Mouse (Mus musculus): ENCODE measurements around the gene Sept9. TPM values are rescaled to one million over a fixed set of nuclear protein-coding genes. Genes with fewer than 3 reads are reported as not detected.

The Sept9 gene
- total RNA-seq, 2 experiments from 2014 or later, result 107 to 123 TPM

- no peak for DNase-seq (ENCODE audit: low spot score in 2 of 2)
Measured at GRCm38 (mm10) chr11:117283048-117283888, 83.8 kb downstream of the Sept9 start.

- DNase-seq (ENCODE audit: low spot score in 2 of 2), result no peak
Measured at GRCm38 (mm10) chr11:117283889-117284450, 84.5 kb downstream of the Sept9 start.

GRCm38 (mm10) chr11:117284721-117285605 lies 85.5 kb downstream of the Sept9 start:
- DNase-seq (ENCODE audit: low spot score in 2 of 2), result no peak

GRCm38 (mm10) chr11:117285606-117285931 lies 86.1 kb downstream of the Sept9 start:
- DNase-seq (ENCODE audit: low spot score in 2 of 2), result no peak

GRCm38 (mm10) chr11:117287792-117288191 lies 88.3 kb downstream of the Sept9 start:
- DNase-seq (ENCODE audit: low spot score in 2 of 2), result no peak

- no peak for DNase-seq (ENCODE audit: low spot score in 2 of 2)
Measured at GRCm38 (mm10) chr11:117288765-117289164, 89.3 kb downstream of the Sept9 start.

GRCm38 (mm10) chr11:117291271-117292059 lies 92.0 kb downstream of the Sept9 start:
- no peak for DNase-seq (ENCODE audit: low spot score in 2 of 2)

GRCm38 (mm10) chr11:117292446-117292845 lies 93.0 kb downstream of the Sept9 start:
- no peak for DNase-seq (ENCODE audit: low spot score in 2 of 2)

GRCm38 (mm10) chr11:117295266-117295665 lies 95.8 kb downstream of the Sept9 start:
- DNase-seq (ENCODE audit: low spot score in 2 of 2), result no peak

GRCm38 (mm10) chr11:117296116-117296499 lies 96.6 kb downstream of the Sept9 start:
- DNase-seq (ENCODE audit: low spot score in 2 of 2), result no peak

- DNase-seq (ENCODE audit: low spot score in 2 of 2), result no peak
Measured at GRCm38 (mm10) chr11:117296500-117297189, 97.2 kb downstream of the Sept9 start.

GRCm38 (mm10) chr11:117297190-117297829 lies 97.8 kb downstream of the Sept9 start:
- DNase-seq (ENCODE audit: low spot score in 2 of 2), result no peak

GRCm38 (mm10) chr11:117299741-117300140 lies 100.3 kb downstream of the Sept9 start:
- DNase-seq (ENCODE audit: low spot score in 2 of 2), result no peak

GRCm38 (mm10) chr11:117300809-117301208 lies 101.3 kb downstream of the Sept9 start:
- no peak for DNase-seq (ENCODE audit: low spot score in 2 of 2)

- no peak for DNase-seq (ENCODE audit: low spot score in 2 of 2)
Measured at GRCm38 (mm10) chr11:117301716-117302115, 102.3 kb downstream of the Sept9 start.

GRCm38 (mm10) chr11:117302371-117302770 lies 102.9 kb downstream of the Sept9 start:
- no peak for DNase-seq (ENCODE audit: low spot score in 2 of 2)

GRCm38 (mm10) chr11:117305509-117306188 lies 106.2 kb downstream of the Sept9 start:
- no peak for DNase-seq (ENCODE audit: low spot score in 2 of 2)

GRCm38 (mm10) chr11:117306311-117307088 lies 107.0 kb downstream of the Sept9 start:
- no peak for DNase-seq (ENCODE audit: low spot score in 2 of 2)

Measured in adrenal gland, adult 18-20 months (tissue).